Mouse (Mus musculus) induced T-regulatory cell, adult 2 months (primary cell): ENCODE measurements around the gene Hras.

Experiments used
- DNase-seq: peaks from one replicate; pipeline ENCODE4 v3.0.0-alpha.2; 2012; ENCODE audit warnings: low read depth

Gene Hras

DNA sequence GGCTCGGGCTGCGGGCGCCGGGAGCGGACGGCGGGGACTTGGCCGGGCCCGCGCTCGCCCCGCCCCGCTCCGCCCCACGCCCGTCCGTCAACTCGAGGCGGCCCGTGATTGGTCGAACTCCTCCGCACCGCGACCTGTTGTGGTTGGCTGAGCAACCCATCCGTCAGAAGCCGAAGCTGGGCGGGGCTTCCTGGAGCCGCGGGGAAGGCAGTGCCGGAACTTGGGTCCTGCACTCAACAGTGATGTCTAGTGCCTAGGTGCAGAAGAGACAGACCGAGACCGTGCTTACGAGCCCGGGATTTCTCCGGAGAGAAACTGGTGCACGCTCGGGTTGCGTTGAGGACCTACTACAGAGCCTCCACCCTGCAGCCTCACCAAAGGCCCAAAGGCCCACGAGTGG is at the start of gene Hras, which contains the start of gene Lrrc56:
TSS of gene Hras (minus strand) at position 58 of the 400 bp plus-strand sequence.
TSS of gene Lrrc56 (plus strand) at position 210 of the 400 bp plus-strand sequence.
- DNase-seq: peak; percentile 99

DNA sequence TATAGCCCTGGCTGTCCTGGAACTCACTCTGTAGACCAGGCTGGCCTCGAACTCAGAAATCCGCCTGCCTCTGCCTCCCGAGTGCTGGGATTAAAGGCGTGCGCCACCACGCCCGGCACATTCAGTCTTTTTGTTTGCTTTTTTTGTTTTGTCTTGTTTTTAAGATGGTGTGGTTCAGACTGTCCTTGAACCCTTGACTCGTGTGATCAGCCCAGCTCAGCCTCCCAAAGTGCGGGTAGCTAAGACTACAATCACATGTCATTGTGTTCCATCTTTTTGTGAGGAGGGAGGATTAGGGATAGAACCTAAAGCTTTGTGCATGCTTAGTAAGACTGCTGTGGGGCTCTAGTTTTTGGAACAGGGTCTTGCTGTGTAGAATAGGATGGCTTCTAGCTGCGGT is 37.7 kb upstream of the Hras start:
- no peak for DNase-seq

DNA sequence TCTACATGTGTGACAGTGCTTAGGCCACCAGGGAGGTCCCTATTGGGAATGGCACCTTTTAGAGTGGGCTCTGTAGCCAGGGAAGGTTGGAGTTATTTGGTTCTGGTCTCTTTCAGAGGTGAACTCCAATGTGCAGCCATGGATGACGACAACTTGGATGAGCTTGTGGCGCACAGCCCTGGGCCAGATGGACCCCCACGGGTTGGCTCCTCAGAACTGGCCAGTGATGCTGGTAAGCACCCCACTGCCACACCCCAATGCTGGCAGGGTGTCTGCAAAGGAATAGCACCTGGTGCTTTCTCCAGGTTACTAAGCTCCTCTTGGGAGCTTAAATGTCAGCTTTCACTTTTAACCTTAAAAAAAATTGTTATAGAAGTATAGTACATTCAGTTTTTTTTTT is 37.3 kb upstream of the Hras start:
- no peak for DNase-seq

DNA sequence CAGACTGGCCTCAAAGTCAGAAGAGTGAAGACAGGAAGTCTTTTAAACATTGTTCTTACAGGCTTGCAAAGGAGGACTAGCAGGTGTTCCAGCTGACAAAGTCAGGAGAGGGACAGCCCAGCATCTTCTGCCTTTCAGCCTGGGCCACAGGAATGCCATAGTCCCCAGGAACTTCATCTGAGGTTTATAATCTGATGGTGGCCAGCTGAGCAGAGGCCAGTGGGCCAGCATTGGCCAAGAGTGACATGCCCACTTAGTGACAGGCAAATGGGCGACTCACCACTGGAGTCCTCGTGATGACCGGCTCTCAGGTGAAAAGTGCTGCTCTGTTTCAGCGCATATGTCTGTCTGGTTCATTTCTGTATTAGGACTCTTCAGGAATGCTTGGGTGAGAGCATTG is 36.8 kb upstream of the Hras start:
- no peak for DNase-seq

DNA sequence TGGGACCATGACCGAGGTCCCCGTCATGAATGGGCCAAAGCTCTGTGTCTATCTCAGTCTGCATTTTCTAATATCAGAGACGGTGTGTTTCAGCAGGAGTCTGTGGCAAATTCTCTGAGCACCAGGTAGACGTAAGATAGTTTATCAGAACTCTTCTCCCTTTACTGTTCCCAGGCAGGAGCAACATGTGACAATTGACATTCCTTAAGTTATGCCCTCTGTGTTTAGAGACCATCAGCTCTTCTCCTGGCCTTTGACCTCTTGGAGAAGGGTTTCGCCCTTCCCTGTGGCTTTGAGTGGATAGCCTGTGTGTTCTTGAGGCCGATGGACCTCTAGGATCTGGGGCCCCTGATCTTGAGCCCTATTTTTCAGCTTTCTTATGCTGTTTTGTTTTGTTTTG is 35.9 kb upstream of the Hras start:
- no peak for DNase-seq

DNA sequence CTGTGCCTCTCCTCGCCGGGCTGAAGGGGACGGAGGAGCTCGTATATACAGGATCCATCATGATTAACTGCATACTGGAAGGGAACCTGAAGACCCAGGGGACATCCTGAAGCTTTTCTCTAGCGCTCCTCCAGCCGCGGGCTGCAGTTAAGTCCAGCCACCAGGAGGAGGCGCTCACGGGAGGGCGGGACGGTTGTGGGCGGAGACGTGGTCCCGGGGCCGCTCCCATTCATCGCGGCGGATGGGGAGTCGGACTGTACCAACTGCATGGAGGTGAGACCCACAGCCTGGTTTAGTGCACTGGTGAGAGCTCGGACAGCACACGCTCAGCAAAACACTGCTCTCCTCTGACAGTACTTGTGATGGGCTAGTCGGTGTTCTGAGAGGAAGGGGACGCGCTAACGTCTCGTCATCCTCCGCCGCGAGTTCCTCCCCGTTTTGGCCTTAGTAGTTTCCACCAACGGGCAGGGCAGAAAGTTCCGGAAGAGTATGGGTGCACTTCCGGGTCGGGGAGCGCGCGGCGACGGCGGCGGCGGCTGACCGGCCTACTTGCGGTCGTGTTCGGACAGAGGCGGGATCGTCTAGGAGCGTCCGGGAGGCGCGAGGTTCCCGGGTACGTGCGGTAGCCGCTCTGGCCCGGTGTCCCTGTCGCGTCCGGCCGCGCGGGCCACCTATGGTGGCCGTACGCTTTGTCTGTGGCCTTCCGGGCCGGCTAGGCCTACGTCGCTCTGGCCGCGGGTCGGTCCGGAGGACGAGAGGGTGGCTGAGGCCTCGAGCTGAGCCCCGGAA is 34.7 kb upstream of the Hras start, which contains the start of gene Phrf1:
TSS of gene Phrf1 (plus strand) at position 506 of the 789 bp plus-strand sequence.
- DNase-seq: peak; percentile 96

DNA sequence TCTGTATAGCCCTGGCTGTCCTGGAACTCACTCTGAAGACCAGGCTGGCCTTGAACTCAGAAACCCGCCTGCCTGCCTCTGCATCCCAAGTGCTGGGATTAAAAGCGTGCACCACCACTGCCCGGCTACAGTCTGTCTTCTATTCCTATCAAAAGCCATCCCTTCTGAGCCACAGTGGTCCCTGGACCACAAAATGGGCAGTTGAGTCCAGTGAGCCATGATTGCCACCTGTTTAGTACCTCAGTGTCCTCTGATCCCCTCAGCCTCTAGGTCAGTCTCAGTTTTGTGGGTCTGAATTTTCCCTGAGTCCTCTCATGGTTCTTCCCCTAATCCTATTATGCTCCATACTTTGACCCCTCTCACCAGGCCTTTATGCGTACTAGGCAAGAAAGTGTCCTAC is 34.0 kb upstream of the Hras start:
- DNase-seq: no peak

DNA sequence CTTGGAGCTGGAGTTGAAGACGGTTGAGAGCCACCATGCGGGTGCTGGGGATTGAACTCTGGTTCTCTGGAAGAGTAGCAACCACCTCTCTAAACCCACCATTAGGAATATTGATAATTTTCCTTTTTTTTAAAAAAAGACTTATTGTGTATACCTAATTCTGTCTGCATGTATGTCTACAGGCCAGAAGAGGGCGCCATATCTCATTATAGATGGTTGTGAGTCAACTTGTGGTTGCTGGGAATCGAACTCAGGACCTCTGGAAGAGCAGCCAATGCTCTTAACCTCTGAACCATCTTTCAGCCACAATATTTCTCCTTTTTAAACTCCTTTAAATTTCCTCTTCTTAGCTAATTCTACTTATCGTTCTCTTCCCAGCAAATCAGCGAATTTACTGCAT is 32.7 kb upstream of the Hras start:
- peak; percentile 58 for DNase-seq

DNA sequence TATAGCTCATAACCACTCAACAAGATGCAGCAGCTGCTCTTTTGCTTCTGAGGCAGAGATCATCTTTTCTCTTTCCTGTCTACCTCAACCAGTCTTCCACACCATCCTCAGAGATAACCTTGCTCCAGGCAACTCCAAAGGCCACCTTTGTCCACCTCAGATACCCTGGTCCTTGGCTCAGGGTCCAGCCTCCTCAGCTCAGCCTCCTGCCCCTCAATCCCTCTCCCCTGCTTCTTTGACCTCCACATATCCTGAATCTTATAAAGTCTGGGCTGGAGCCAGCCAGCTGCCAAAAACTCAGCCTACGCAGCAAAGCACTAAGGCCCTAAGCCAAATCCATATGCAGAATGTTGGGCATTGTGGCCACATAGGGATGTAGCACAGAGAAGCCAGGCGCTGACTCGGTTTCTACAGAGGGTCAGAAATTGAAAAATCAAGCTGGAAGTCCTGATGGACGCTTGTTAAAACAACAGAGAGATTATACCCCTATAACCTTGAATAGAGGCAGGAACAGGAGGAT is 29.0 kb upstream of the Hras start:
- no peak for DNase-seq

DNA sequence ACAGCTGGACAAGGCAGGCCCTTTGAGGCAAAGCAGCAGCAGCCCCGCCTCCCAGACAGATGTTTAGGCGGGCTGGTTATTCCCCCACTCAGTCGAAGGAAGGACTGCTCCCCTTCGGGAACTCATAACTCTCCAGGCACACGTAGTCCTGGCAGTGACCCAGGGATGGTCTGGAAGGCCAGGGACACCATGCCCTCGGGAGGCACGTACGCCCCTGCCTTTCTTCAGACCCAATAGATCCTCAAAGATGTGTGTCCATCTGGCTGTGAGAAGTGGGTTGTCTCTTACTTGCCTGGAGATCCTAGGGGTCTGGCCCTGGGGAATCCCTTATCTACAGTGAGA is 28.3 kb upstream of the Hras start:
- DNase-seq: no peak

DNA sequence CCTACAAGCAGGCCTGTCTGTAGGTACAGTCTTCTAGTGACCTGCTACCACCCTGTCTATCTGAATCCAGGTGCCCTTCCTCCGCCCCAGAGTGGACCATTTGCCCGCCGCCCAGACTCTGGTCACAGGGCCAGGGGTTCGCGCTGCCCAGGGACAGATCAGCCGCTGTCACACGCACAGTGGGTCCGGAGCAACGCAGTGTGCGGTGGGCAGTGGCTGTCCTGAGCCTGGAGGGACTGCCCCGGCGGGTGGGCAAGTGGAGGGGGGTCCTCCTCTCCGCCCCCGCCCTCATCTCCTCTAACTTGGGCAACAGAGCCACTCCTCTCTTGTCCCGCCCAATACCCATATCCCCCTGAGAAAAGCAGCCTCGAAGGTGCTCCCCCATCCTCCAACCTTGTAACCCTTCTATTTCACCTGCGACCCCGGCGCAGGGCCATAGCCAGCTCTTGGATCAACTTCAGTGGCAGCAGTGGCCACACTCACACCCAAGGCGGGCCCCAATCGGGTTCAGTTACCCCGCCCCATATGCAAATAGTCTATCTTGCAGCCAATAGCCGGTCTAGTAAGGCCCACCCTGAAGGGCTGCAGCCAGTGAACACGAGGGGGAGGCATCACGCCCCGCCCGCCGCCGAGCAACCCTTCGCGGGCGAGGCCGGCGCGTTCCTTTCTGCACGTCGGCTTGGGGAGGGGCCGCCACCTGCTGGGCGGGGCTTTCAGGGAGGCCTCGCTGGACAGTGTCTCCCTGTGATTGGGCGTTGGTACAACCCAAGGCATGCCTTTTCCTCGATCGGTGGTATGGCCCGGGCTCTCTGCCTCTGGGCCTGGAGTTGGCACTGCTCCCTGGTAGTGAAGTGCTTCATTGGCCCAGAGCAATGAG is 27.7 kb upstream of the Hras start:
- DNase-seq: peak; percentile 96

DNA sequence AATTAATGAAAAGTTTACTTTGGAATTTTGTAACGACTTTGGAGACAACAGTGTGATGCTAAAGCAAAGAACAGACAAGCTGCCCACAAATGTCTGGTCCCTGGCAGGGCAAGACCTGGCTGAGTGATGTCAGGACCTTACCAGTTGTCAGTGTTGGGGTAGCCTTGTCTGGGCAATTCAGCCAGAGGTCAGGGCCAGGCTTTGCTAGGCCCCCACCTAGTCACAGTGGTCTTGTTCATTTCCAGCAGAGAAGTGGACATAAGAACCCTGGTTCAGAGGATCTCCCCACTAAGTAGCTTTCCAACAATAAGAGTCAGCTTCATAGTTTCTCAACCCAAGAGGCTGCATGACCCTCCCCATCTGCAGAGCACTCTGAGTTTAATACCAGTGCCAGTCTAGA is 26.6 kb upstream of the Hras start:
- no peak for DNase-seq

DNA sequence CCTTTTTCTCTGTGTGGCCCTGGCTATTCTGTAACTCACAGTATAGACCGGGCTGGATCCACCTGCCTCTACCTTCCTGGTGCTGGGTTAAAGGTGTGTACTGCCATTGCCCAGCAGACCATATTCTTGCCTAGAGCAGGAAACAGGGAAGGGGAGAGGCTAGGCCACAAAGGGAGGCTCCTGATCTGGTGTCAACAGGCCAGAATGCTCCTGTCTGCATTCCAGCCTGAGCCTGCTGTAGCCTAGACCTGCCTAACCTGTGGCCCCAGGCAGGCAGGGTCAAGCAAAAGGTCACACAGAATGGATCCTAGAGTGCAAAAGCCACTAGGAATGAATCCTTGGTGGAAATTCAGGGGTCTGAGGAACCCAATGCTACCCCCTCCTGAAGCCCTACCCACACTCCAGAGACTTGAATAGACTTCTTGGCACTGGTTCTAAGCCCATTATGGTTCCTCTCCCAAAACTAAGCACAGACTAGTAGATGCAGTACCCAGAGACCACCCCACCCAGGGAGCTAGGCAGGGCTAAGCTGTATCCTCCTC is 25.8 kb upstream of the Hras start:
- DNase-seq: no peak

DNA sequence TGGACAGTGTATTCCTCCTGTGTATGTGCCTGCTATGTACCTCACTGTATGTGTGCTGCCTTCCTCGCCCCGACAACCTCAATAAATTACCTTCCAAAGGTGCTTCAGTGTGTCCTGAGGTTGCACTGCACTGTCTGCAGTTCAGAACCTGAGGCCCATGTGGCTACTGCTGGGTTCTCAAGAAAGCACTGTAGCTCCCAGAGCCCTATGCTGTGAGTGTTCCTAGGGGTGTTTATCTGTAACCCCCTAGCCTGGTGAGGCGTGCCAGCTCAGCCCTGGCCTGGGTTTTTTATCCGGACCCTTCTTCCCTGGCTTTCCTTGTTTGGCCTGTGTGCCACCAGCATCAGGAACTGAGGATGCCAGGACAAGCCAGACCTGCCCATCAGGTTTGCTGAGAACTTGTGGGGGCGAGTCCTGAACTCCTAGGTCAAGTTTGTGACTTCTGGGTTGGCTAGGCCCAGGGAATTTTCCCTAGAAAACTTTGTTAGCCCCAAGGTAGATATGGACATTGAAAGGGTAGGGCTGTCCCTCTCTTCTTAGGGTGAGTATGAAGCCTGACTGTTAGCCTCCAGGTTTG is 24.8 kb upstream of the Hras start:
- no peak for DNase-seq

DNA sequence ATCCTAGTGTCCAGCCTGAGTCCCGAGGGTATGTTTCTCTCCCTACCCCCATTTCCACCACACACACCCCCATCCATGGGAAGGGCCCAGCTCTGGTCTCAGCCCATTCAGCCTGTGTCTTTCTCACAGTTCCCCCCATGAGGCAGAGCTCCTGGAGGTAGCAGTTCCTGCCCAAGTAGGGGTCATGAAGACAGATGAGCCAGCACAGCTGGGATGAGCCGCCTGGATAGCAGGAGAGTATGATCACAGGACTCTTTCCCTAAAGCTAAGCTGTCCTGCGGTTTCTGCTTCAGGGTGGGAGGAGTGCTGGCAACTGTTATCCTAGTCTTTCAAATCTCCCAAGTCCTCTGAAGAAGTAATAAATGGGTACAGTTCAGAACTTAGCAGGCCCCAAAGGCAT is 24.3 kb upstream of the Hras start:
- no peak for DNase-seq

DNA sequence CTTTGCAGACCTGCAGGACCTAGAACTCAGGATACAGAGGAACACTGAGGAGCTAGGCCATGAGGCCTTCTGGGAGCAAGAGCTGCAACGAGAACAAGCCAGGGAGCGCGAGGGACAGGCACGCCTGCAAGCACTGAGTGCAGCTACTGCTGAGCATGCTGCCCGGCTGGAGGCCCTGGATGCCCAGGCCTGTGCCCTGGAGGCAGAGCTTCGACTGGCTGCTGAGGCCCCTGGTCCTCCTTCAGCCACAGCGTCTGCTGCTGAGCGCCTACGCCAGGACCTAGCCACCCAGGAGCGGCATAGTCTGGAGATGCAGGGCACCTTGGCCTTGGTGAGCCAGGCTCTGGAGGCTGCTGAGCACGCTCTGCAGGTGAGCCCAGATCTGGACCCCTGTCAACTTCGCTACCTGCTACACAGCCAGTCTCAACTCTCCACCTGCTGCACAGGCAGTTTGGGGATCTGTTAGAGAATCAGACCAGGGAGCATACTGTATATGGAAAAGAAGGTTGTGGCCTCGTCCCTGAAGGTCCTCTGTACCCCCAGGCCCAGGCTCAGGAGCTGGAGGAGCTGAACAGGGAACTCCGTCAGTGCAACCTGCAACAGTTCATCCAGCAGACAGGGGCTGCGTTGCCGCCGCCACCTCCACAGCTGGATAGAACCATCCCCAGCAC is 23.7 kb upstream of the Hras start:
- DNase-seq: no peak

DNA sequence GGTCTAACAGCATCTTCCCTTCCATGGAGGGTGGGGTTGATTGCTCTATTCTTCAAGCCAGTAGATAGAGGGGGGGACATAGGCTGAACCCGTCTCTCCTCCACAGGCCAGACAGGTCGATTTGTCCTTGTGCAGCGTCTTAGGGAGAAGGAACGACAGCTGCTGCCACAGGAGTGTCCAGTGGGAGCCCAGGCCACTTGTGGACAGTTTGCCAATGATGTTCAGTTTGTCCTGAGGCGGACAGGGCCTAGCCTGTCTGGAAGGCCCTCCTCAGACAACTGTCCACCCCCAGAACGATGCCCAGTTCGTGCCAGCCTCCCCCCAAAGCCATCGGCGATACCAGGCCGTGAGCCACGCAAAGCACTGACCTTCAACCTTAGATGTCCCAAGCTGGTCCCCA is 23.1 kb upstream of the Hras start:
- DNase-seq: no peak

DNA sequence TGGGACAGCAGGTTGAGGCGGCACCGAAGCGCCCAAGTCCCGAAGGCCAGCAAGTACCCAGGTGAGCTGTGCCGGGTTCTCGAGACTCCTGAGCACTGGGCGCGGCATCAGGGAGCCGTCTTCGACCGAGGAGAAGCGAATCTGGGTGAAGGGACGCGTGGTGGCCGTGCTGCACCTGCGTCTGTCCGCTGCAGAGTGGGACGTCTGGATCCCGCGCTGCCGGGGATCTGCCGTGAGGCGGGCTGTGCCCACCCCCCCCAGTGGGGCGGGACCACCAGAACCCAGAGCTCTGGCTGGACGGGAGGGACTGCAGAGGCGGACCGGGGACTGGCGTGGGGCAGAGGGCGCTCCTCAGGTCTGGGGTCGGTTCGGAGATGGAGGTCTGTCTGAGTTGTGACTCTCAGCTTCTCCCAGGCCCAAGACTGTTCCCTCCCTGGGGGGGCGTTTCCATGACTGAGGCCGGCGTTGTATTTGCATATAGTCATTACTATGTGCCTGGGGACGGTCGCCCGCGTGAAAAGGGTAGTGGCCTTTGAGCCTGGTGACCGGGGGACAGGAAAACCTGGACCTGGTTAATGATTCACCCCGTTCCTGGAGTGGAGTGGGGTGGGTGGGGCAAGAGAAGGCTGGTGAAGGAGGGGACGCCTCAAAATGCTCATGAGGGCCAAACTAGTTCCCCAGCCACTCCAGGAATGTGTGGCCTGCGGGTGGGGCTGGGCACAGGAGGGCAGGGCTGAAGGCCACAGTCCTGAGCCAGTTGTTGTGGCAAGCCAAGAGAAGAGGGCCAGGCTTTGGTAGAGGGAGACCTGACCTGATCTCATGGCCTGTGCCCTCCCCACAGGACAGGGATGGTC is 22.3 kb upstream of the Hras start:
- no peak for DNase-seq

DNA sequence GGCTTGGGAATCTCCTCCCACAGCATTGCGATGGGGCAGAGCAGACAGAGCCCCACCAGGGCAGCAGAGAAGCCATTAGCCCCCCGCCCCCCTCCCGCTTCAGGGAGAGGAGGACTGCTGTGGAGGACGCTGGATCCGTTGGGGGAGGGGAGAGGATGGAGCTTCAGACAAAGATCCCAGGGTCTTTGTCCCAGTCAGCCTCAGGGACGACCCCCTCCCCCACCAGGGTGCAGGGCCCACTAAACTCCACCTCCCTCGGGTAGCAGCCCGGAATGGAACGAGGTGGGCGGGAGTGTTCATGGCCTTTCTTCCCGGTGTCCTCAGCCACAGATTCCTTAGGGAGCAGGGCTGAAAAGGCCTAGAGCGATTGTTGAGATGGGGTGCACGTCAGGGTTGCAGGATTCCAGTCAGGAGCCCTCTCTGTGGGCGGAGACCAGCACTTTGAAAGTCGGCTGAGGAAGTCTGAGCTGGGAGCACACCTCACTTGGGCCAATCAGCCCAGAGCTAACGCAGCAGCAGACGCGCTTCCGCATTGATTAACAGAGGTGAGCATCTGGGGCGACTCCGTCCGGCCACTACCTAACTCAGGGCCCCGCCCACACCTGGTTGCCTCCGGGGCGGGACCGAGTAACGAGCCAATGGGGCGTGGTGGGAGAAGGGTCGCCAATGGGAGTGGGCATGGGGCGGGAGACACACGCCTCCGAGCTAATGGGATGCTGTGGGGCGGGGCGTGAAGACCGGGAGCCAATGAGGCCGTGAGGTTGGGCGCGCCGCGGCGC is 21.5 kb upstream of the Hras start, which contains the start of gene Rassf7:
TSS of gene Rassf7 (plus strand) at position 760 of the 779 bp plus-strand sequence.
- peak; percentile 99 for DNase-seq

DNA sequence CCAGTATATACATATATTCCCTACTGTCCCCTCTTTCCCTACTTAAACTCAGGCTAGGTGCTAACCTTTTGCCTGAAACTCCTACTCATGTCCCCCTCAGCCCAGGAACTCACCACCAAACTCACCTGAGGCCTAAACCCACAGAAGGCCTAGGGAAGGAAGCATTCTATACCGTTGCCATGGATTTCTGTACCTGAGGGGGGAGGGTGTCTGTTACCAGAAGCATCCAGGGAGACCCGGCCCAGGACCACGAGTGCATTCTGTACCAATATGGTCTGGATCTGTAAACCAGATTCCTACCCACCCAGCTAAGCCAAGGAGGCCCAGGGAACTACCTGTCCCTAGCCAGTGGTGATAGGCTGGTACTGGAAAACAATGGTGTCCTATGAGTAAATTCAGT is 20.5 kb upstream of the Hras start:
- no peak for DNase-seq
